Mouse (Mus musculus): ENCODE results near the gene Gm21954.

Gm21954 gene

DNA sequence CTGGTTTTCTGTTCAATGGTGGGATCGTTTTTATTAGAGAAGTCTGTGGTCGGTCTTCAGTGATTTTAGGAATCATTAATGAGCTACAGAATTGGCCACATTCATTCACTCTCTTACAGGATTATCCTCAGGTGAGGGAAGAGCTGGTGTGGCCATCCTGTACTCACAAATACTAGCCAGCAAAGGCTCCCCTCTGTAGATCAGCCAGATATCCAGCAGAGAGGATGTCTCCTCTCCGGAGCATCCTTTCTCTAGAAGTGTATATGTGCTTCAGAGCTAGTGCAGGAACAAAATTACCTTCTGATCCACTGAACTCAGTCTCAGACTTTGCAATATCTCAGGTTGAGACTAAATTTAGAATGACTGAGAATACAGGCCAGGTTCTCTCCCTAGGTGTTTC is 7.8 kb downstream of the Gm21954 start:
- in situ Hi-C loops (cut with MboI; ENCODE audit: unreplicated experiment in 2 of 2), result no loop called here

DNA sequence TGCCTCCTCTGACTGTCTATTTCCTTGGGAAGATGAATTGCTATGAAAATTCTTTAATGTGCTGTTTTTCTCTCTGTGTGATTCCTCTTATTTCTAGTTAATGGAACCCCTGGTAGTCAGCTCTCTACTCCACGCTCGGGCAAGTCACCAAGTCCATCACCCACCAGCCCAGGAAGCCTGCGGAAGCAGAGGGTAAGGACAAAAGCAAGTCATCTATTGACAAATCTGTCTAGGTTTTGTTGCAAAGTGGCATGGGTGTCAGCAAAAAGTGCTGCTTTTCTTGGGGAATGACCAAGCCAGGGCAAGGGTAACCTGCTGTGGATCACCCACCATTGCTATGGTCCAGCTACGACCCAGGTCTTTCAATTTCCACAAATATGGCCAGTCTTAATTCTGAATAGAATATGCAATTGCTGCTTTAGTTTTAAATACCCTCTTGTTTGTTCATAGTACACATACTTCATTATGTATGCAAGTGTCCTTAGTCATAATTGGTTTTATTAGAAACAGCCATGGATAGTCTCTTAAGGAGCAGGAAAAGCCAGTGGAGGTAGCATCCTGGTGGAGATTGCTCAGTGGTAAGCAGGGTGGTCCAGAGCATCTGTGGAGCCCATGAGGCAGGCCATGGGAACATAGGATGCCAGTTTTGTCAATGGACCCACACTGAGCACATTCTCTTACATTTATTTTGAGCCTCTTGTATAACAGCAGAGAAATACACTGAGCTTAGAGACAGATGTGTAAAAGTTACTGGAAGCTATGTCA is 8.9 kb downstream of the Gm21954 start:
- in situ Hi-C loops (cut with MboI; ENCODE audit: unreplicated experiment in 2 of 2), result no loop called here

DNA sequence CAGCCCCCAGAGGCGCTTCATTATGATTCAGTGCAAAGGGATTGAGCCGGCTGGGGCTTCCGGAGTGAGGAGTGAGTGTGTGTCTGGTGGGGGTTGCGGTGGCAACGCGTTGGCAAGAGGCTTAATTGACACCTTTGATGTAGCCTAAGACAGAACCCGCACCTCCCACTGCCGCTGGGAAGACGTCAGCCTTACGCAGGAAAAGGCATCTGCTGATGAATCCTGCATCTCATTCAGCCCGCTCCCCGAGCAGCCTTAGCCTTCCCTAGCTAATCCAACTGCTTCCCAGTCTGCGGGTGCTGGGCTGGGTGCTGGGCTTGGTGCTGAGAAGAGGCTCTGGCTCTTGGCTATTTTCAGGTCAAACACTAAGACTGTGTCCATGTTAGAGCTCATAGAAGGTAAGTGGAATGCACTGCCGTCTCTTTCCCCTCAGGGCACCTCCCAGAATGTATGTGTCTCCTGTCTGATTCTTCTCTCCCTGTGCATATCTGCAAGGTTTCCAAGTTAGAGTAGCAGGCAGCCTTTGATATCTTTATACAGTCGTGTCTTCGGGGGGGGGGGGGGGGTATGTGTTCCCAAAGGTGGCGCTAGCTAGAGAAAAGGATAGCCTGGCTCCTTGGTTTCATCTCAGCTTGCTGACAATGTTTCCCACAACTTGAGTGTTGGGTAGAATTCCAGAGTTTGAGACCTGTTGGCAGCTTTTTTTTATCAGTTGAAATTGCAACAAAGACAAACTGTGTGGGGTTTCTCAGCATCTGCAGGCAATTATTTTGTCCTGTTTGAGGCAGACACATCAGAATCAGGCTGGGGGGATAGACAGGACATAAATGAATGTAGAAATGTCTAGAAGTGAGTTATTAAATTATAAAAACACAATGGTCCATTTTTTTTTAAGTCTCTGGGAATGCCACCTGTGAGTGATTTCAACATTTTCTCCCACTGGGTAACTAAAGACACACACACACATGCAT is 10.0 kb downstream of the Gm21954 start:
- in situ Hi-C loops (cut with MboI; ENCODE audit: unreplicated experiment in 2 of 2), result no loop called here

DNA sequence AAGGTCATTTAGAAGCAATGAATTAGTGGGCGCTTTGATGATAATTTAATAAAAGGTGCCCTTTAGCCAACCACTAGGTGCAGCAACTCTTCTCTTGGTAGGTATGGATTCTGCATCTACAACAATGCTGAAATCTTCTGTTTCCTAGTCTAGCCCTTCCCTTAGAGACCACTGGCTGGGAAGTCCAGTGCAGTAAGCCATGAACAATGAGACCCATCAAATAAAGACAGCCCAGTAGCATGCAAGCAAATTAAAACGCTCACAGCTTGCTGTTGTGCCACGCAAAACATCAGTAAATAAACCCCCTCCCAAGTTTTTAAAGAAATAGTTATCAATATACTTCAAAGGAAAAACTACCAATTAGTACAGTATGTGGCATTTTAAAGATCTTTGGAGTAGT is 10.9 kb downstream of the Gm21954 start:
- in situ Hi-C loops (cut with MboI; ENCODE audit: unreplicated experiment in 2 of 2), result no loop called here

DNA sequence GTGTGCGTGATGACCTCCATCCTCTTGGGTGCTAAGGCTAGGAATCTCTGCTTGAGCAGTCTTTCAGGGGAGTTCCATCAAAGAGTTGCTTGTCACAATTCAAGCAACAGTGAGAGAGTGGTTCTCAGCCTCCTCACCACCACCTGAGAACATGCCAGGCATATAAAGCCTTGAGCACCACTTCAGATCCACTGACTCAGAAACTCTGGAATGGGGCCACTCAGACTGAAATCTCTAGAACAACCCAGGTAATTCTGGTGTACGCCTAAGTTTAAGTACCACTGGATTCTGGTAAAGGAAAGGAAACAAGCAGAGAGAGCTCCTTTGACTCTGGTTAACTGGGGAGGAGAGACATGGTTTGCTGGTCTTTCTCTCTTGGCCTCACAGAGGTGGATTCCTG is 19.5 kb downstream of the Gm21954 start:
- in situ Hi-C loops (cut with MboI; ENCODE audit: unreplicated experiment in 2 of 2), result no loop called here

DNA sequence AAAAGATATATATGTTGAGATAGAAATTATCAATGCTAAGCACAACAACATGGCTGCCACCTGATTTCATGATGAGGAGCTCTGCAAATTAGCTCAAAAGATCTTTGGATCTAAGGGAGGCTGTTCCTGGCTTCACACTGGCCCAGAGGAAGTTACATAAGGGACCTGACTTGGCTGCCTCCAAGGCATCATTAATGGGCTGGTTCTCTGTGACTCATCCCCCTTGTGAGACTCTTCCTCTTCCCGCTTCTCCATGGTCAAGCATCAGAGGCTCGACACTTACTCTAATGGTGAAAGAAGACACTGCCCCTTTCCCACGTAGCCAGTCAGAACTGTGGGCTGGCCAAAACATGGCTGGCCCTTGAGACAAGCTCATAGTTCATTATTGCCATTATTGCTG is 20.1 kb downstream of the Gm21954 start:
- in situ Hi-C loops (cut with MboI; ENCODE audit: unreplicated experiment in 2 of 2), result no loop called here

DNA sequence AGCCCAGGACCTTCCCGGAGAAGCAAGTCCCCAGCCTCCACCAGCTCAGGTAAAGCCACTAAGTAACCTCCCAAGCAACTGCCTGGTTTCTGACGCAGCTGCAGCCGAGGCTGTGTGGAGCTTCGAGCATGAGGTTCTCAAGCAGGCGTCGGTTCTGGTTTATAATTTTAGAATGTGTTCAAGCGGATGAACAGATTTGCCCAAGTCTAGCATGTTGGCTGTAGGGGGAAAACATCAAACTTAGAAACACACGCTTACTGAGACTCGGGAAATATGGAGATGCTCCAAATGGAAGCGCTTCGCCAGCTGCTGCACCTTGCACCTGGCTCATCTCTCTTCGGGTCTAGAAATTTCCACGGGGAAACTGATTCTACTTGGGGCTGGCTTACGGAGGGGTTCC is 21.0 kb downstream of the Gm21954 start:
- in situ Hi-C loops (cut with MboI; ENCODE audit: unreplicated experiment in 2 of 2), result no loop called here

DNA sequence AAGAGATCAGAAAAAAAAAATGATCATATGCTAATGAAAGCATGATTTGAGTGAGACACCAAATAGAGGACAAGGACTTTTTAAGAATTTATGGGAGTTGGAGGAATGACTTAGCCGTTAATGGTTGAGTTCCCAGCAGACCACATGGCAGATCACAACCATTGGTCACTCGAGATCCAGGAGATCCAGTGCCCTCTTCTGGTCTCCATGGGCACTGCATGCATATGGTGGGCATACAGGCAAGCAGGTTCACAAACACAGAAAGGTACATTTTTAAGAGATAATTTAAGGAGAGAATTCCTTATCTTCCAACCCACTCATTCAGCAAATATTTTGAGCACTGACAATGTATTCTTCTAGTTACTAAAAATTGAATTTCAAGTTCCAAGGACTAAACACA is 22.9 kb downstream of the Gm21954 start:
- in situ Hi-C loops (cut with MboI; ENCODE audit: unreplicated experiment in 2 of 2), result no loop called here

DNA sequence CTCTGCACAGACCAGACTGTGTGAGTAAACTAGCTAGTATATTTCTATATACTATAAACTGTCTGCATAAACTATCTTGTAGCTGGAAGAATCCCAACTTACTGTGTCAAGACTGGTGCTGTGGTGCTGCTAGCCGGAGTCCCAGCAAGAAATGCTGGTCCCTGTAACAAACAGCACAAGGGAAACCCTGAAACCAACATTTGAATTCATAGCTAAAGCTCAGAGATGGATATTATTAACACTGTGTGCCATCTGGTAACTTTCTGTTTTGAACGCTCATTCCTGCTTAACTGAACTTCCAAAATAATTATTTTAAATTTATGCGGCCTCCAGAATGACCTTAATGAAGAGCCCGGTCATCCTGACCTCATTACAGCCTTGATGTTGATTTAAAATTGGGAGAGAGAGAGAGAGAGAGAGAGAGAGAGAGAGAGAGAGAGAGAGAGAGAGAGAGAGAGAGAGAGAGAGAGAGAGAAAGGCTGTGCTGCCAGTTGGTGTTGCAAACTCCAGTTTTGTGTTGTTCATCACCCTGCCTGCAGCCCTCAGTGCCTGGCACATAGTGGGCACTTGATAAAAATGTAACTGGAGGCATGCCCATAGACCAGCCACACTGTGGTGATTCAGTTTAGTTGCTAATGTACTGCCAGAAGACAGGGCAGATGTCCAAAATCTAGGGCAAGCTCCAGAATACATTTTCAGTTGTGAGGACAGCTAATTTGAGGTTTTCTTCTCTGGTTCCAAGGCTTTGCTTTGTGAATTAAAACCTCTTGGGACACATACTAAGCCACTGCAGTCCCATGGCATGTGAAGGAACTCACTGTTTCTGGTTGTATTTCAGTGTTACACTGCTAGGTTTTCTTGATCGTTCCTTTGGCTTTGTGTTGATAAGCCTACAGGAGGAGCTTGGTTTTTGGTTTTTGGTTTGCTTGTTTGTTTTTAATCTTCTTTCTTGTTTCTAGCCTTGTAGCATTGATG is 24.2 kb downstream of the Gm21954 start:
- in situ Hi-C loops (cut with MboI; ENCODE audit: unreplicated experiment in 2 of 2), result no loop called here

DNA sequence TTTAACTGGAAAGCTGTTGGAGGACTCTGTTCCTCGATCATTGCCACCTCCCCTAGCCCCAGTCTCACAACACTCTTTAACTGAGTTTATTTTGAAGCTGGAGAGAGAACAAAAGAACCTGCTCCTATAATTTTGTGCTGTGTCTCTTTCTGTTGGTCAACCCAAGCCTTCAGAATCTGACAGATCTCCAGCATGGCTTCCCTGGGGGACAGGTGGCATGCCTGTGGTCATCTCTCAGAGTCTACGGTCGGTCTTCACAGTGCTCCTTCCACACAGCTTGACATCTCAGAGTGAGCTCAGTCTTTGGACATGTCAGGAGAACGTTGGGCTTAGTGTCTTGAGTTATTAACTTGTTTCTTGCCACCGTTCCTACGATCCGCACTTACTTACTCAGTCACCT is 25.3 kb downstream of the Gm21954 start:
- in situ Hi-C loops (cut with MboI; ENCODE audit: unreplicated experiment in 2 of 2), result no loop called here

DNA sequence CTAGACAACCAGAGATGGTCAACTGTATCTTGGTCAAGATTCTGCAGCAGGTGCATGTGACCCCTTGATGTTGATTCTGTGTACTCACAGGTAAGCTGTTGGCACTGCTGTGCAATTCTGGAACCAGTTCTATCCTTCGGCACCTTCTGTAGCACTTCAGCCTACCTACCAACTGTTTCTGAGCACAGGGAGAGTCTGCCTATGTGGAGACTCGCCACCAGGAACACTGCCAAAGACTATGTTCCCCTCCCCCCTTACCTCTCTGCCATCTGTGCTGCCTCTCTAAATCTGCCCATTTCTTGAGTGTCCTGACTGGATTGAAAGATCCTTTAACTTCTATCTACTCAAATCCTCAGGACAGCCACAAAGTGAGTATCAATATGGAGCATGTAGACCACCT is 28.3 kb downstream of the Gm21954 start:
- in situ Hi-C loops (cut with MboI; ENCODE audit: unreplicated experiment in 2 of 2), result no loop called here

DNA sequence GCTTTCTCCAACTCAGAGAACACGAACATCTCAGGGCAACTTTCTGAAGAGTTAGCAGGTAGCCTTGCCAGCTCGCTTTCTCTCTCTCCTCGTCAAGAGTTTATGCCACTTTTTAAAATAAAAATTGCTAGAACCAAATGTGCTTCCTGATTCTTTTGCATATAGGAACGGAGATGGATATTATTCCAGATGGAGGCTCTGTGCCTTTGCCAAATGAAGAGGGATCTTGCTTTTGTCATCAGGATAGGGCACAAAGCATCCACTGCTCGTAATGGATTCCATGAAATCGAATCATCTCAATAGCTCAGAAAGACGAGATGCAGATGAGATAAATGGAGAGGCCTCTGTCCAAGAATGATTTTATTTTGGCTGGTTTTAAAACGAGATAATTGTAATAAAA is 28.7 kb downstream of the Gm21954 start:
- in situ Hi-C loops (cut with MboI; ENCODE audit: unreplicated experiment in 2 of 2), result no loop called here

DNA sequence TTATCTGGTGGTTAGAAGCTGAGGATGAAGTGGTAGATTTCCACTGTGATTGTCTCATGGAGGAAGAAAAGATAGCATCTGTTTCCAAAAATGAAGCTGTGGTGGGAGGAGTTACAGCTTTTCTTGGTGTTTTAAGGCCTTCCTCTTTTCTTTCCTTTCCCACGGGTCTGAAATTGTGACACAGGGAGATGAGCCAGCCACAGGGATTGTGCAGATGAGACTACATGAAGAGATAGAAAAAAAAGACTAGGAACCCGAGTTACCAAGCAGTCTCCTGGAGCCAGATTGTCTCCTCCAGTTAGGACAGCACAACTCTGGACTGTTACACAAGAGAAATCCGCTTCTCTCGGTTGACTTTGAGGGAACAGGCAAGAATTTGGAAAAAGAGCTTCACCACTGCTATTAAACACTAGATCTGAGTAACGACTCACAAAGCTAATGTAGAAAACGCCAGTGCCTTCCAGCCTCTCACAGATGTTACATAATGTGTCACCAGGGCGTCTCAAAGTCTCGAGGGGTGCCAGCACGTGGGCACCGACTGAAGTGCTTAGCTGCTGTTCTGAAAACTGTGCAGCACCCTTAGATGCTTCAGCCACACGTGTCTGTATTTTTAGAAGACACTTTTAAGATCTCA is 29.9 kb downstream of the Gm21954 start:
- in situ Hi-C loops (cut with MboI; ENCODE audit: unreplicated experiment in 2 of 2), result no loop called here

DNA sequence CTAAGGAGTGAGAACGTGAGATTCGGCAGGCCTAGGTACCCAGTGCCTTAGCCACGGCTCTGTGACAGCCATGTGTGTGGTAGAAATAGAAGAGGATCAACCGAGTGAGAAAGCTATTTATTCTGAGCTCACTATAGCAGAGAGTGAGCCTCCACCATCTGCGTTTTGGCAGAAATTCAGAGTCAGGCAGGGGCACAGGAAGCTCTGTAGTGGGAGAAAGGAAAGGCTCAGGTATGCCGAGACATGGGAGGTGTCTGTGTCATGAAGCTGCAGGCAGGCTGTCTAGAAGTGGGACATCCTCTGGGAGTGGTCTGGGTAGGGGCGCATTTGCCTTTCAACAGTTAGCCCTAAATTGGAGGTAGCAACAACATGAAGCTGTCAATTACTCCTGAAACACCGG is 31.7 kb downstream of the Gm21954 start:
- in situ Hi-C loops (cut with MboI; ENCODE audit: unreplicated experiment in 2 of 2), result no loop called here

DNA sequence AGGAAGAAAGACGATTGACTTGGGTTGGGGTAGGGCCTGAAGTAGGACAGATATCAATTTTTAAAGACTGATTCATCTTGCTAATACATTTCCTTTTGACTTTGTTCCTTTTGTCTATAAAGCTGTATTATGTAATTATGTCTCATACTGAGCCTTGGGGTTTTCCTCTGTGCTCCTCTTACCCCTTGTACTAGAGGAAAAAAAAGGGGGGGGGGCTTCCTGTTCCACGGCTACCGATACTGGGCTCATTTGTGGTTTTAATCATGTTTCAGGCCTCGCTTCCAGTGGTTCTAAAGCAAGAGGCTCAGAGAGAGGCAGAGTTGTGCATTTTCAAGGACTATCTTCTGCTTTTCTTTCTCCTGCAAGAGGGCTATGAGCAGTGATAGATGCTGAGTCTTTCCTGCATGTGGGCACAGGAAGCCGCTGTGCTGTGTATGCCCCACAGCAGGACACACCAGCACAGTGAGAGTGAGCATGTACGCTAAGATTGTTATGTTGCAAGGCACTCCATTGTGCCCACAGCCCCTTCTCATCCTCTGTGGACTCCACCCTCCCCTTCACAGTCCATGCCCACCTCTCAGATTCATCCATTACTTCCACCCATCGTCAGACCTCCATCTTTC is 33.1 kb downstream of the Gm21954 start:
- in situ Hi-C loops (cut with MboI; ENCODE audit: unreplicated experiment in 2 of 2), result no loop called here

DNA sequence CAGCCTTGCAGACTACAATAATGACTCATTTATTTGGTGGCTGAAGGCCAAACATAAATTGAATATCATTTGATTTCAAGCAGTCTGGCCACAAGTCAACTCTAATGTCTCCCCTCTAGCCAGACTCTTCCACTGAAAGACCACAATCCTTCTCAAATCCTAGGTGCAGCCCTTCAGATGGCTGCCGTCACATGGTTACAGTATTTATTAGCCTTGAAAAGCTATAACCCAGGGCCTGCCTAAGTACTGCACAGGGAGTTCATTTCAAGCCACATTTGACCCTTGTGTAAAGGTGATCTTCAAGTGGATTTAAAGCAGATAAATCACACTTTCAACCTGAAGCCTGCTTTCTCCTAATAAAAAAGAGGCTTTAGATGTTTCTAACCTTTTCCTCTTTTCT is 37.7 kb downstream of the Gm21954 start:
- in situ Hi-C loops (cut with MboI; ENCODE audit: unreplicated experiment in 2 of 2), result no loop called here

DNA sequence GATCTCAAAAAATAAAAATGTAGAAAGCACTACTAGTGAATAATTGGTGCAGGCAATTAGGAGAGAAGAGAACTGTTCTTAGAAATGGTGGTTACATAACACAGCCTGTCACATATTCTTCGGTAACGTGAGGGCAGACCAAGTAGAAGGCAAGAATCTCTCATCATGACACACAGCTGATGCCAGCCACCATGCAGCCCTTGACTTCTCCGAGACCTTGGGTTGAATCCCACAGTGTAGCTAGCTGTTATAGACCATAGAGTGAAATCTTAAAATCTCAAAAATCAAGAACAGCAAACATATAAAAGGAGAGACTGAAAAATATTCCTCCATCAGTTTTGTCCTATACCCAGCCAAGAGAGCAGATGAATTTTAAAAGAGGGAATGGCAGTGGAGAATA is 40.8 kb downstream of the Gm21954 start:
- in situ Hi-C loops (cut with MboI; ENCODE audit: unreplicated experiment in 2 of 2), result no loop called here

DNA sequence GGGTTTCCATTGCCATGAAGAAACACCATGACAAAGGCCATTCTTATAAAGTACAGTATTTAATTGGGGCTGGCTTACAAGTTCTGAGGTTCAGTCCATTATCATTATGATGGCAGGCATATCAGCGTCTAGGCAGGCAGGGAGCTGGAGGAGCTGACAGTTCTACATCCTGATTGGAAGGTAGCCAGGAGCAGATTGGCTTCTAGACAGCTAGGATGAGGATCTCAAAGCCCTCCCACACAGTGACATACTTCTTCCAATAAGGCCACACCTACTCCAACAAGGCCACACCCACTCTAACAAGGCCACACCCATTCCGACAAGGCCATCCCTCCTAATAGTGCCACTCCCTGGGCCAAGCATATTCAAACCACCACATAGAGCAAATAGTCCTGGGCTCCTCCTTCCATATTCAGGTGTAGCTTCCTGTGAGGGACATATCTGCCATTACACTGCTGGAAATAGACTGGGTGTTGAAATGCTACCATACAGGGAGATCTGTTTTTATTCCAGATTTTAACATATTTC is 41.9 kb downstream of the Gm21954 start:
- in situ Hi-C loops (cut with MboI; ENCODE audit: unreplicated experiment in 2 of 2), result no loop called here

DNA sequence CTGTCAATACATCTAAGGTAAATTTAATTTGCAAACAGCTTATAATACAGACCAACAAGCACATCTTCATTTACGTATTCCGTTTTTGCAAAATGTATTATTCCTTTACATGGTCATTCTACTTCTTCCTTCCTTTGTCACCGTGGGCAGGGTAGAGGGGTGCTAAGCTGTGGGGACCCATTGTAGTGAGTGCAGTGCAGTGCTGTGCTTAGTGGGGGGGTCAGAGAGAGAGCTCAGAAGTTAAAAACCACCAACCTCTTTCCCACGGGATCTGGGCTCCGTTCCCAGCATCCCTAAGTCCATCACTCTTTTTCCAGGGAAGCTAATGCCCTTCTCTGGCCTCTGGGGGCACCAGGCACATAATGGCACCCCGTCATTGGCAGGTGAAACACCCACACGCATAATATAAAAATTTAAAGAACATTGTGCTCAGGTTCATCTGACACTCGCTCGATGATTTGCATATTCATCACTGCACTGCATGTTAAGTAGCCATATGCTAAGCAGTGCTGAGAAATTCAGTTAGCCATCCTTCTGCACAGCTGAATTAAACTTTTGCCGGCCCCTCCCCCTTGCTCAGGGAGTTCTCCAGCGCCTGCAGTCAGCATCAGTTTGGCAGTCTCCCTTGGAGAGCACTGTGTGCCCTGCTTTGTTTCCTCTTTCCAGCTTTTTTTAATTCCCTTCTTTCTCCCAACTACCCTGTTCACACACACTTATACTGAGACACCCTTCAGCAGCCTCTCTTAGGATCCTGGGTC is 48.2 kb downstream of the Gm21954 start:
- in situ Hi-C loops (cut with MboI; ENCODE audit: unreplicated experiment in 2 of 2), result no loop called here
